Mouse (Mus musculus): ENCODE data around the gene Stam2.

DNA sequence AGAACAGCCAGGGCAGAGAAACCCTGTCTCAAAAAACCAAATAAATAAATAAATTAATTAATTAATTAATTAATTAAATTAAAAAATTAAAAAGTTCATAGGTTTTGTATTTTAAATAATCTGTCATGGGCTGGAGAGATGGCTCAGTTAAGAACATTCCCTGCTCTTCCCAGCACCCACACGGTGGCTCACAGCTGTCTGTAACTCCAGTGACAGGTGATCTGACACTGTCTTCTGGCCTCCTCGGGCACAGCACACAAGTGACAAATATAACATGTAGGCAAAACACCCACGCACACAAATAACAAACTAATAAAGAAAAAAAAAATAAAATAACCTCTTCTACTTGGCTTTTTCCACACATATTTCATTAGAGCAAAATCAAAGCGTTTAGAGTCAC, 1.5 kb downstream of the Stam2 start:
- TF ChIP-seq CTCF (IDR thresholded peaks at IDR 0.05; ENCODE audit: insufficient read depth, low read length) (no peak), POLR2A (IDR thresholded peaks at IDR 0.05; ENCODE audit: borderline replicate concordance, extremely low read depth, low read depth, low read length) (no peak)

Measured in lung, adult 2 months (tissue).